Mouse (Mus musculus) spleen, postnatal 0 days (tissue): ENCODE measurements around the gene Rhox4c. TPM values are rescaled to one million over a fixed set of nuclear protein-coding genes. Genes with fewer than 3 reads are reported as not detected.

Experiments
- polyA plus RNA-seq: library from polyadenylated mRNA; unstranded; fragments of >200 nt; fragmentation: Nextera tagmentation; extraction: Ambion mirVana; gene quantifications from 2 replicates; pipeline ENCODE4 v1.2.1, GENCODE M21; 2015

Rhox4c gene
- not detected in 2 replicates for polyA plus RNA-seq

GRCm38 (mm10) chrX:37480037-37480436 lies at the start of gene Rhox4c:
Gene Rhox4c, plus strand, starts transcription at chrX:37480337.

DNA sequence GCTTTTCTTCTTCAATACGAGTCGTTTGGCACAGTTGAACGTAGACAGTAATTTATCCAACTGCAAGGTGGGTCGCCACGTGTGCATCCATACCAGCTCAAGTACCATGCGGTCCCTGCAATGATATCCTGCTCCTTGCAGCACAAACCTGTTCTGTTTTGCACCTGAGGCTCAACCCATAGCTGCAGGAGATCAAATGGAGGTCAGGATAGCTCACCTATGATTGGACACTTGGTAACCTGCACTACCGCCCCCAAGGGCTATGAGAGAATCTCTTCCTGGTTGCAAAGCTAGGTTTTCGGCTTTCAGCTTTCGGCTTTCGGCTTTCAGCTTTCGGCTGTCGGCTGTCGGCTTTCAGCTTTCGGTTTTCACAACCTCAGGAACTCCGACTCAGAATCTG lies 47.9 kb upstream of the Rhox4c start, which contains the start of gene Rhox4b:
Rhox4b (plus strand) TSS at position 301 of the 400 bp plus-strand sequence.

GRCm38 (mm10) chrX:37453380-37453779 lies 26.8 kb upstream of the Rhox4c start, which contains the start of gene Rhox2c:
Gene Rhox2c, plus strand, starts transcription at chrX:37453680.

GRCm38 (mm10) chrX:37458285-37458684 lies 21.9 kb upstream of the Rhox4c start, which contains the start of gene Rhox3c:
Gene Rhox3c, plus strand, starts transcription at chrX:37458585.

DNA sequence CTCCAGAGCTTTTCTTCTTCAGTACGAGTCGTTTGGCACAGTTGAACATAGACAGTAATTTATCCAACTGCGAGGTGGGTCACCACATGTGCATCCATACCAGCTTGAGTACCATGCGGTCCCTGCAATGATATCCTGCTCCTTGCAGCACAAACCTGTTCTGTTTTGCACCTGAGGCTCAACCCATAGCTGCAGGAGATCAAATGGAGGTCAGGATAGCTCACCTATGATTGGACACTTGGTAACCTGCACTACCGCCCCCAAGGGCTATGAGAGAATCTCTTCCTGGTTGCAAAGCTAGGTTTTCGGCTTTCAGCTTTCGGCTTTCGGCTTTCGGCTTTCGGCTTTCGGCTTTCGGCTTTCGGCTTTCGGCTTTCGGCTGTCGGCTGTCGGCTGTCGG lies 33.9 kb downstream of the Rhox4c start, which contains the start of gene Rhox4d:
Rhox4d (plus strand) TSS at position 301 of the 400 bp plus-strand sequence.

GRCm38 (mm10) chrX:37530152-37530551 lies 50.0 kb downstream of the Rhox4c start, which contains the start of gene Rhox2e:
Gene Rhox2e, plus strand, starts transcription at chrX:37530452.

Other genes starting within 250 kb of the Rhox4c start
- gene Rhox2a, start 235.4 kb upstream of the Rhox4c start, polyA plus RNA-seq: not detected in 2 replicates
- gene Rhox3a, start 230.4 kb upstream of the Rhox4c start, polyA plus RNA-seq: not detected in 2 replicates
- not detected in 2 replicates for gene Rhox4a, start 215.0 kb upstream of the Rhox4c start, polyA plus RNA-seq
- not detected in 2 replicates for gene Rhox3a2, start 100.3 kb upstream of the Rhox4c start, polyA plus RNA-seq
- not detected in 2 replicates for gene Rhox4a2, start 89.5 kb upstream of the Rhox4c start, polyA plus RNA-seq
- not detected in 2 replicates for gene Rhox2b, start 68.3 kb upstream of the Rhox4c start, polyA plus RNA-seq
- not detected in 2 replicates for gene Rhox4b, start 47.8 kb upstream of the Rhox4c start, polyA plus RNA-seq
- gene Rhox2c, start 26.7 kb upstream of the Rhox4c start, polyA plus RNA-seq: not detected in 2 replicates
- gene Rhox3c, start 21.8 kb upstream of the Rhox4c start, polyA plus RNA-seq: not detected in 2 replicates
- not detected in 2 replicates for gene Rhox2d, start 13.1 kb downstream of the Rhox4c start, polyA plus RNA-seq
- gene Rhox4d, start 34.0 kb downstream of the Rhox4c start, polyA plus RNA-seq: not detected in 2 replicates
- not detected in 2 replicates for gene Rhox2e, start 50.1 kb downstream of the Rhox4c start, polyA plus RNA-seq
- gene Rhox3e, start 61.7 kb downstream of the Rhox4c start, polyA plus RNA-seq: not detected in 2 replicates
- not detected in 2 replicates for gene Rhox4e, start 77.1 kb downstream of the Rhox4c start, polyA plus RNA-seq
- not detected in 2 replicates for gene Rhox2f, start 91.1 kb downstream of the Rhox4c start, polyA plus RNA-seq
- not detected in 2 replicates for gene Rhox3f, start 100.7 kb downstream of the Rhox4c start, polyA plus RNA-seq
- not detected in 2 replicates for gene Rhox4f, start 127.4 kb downstream of the Rhox4c start, polyA plus RNA-seq
- gene Rhox3g, start 148.3 kb downstream of the Rhox4c start, polyA plus RNA-seq: not detected in 2 replicates
- not detected in 2 replicates for gene Rhox2g, start 163.1 kb downstream of the Rhox4c start, polyA plus RNA-seq
- gene Rhox4g, start 171.0 kb downstream of the Rhox4c start, polyA plus RNA-seq: not detected in 2 replicates
- not detected in 2 replicates for gene Rhox3h, start 188.4 kb downstream of the Rhox4c start, polyA plus RNA-seq
- not detected in 2 replicates for gene Rhox2h, start 192.9 kb downstream of the Rhox4c start, polyA plus RNA-seq